Mouse (Mus musculus): ENCODE data around the gene Pik3r1.

Gene Pik3r1

DNA sequence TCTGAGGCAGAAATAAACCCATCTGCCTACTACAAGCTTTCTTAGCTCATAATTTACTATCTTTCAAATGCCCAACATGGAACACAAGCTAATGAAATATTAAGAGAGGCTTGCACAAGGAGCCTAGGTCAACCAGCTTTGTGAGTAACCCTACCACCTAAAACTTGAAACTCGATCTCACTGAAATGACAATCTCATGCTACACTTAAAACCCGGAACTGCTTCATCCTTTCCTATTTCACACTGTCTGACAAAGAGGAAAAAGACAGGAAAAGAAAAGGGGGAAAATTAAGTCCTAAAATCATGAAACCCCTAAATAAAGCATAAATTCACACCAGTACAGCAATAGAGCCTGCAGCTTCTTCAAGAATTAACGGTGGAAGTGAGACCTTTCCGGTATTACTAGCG lies 1.4 kb downstream of the Pik3r1 start:
- DNase-seq (ENCODE audit: low spot score) = no peak

DNA sequence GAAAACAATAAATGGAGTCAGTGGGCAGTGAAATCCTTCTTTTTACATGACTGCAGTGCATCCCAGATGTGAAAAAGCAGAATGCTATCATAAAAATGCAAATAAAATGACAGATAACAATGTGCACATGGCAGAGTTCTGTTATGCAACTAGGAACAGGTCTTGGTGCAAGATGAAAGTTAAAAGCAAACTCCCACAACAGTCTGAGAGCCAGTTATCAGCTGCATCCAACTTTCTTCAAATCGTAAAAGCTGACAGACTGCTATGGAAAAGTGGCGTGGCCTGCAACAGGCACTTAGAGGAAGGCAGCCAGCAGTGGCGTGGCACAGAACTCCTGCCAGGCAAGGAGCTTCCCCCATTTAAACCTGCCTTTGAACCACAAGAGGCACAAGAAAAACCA lies 2.0 kb downstream of the Pik3r1 start:
- DNase-seq (ENCODE audit: low spot score) = no peak

DNA sequence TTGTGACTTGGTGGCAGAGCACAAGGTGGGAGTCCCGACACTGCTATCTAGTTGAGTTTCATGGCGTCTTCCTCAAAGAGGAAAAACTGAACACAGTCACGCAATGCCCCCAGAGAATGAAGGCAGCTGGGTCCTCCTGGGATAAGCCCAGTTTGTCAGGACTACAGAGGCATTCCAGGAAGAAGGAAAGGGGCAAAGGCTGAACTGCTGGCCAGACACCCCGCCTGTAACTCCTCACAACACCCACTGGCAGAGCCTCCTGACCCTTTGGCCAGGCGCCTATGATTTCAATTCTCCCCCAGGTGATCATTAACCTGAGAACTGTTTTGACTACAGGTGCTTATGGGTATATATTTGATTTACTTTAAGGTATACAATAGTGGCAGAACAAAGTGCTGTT lies 3.9 kb downstream of the Pik3r1 start:
- no peak for DNase-seq (ENCODE audit: low spot score)

DNA sequence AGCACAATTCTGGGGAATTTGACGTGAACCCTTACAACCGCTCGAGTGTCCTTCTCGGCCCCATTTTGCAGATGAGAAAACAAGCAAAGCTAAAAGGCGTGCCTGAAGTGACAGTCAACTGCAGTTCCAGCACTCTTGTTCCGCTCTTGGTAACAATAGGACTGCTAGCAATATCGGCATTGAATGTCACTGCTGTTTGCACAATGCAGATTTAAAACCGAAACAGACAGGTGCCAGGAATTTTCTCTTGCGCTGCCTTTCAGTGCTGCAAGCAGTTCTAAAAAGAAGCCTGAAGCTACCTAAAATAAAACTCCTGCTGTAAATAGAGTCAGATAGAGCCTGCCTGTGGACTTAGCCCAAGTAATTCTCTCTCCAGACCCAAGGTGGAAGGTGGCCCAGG lies 4.3 kb downstream of the Pik3r1 start:
- DNase-seq (ENCODE audit: low spot score) = no peak

DNA sequence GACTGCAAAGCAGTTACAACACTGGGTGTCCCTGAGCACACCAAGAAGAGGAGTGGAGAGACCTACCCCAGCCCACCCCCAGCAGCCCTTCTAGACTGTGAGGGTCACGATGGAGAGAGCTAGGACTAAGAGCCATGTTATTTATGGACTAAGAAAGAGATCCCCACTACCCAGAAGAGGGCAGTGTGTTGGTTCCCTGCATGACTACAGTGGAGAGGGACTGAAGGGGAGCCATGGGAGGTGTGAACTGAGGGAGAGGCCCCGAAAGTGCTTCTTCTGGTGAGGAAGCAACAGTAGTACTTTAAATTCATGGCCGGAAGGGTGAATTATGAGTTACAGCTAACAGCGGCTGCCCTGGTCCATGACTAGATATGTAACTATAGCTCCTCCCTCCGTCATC lies 4.9 kb downstream of the Pik3r1 start:
- no peak for DNase-seq (ENCODE audit: low spot score)

DNA sequence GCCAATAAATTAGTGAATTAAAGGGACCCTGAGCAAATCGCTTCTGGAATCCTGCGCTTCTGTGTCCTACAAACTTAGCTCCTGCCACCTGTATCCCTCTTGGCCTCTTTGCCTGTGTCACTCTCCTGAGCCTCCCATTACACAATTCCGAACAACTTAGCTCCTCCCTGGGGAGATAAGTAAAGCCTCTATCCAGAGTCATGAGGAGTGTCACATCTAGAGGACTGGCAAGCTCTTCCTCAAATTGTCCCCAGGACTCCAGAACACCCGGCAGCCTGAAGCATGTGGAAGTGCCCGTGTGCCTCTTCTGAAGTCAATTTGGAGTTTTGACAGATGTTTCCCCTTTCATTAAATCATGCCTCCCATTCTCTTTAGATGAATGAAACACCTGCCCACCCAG lies 6.4 kb downstream of the Pik3r1 start:
- no peak for DNase-seq (ENCODE audit: low spot score)

DNA sequence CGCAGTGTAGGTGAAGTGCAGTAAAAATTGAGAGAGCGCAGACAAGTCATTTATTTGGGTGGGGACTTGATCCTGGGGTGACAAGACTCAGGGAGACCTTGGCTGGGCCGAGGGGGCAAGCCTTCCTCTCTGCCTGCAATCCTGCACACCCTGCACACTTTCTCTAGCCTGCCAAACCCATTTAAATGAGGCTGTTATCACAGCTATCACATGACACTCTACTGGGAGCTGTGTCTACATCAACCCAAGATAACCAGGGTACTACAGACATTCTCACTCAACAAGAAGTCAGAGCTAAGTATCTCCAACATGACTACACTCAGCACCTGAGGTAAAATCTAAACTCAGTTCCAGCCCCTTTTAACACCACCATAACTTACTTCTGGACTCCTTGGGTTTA lies 7.1 kb downstream of the Pik3r1 start:
- no peak for DNase-seq (ENCODE audit: low spot score)

DNA sequence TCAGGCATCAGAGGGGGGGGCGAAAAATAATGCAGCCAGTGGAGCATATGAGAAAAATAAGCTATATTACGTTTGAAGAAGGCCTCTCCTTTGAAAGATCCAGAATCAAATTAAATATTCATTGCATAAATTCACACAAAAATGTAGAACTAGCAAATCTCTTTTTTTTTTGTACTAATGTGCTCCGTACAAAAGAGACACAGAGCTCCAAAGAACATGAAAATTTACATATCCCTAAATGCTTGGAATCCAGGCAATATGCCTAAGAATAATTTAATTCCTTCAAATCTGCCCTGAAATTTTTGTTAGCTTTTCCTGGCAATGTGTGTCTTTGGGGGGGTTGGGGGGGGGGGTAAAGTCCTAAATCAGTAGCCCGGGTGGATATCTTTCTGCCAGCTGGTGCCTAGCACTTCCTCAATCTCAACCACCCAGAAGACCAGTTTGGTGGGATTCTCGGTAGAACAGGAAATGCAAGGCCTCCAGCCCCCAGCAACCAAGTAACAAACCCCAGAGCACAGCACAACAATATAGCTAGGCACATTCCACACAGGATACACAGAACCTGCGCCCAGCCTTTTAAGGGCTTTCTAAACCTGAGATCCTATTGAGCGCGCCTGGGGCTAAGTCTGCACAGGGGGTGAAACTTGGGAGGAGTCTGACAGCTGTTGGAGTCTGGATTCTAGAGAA lies 7.9 kb downstream of the Pik3r1 start:
- no peak for DNase-seq (ENCODE audit: low spot score)

DNA sequence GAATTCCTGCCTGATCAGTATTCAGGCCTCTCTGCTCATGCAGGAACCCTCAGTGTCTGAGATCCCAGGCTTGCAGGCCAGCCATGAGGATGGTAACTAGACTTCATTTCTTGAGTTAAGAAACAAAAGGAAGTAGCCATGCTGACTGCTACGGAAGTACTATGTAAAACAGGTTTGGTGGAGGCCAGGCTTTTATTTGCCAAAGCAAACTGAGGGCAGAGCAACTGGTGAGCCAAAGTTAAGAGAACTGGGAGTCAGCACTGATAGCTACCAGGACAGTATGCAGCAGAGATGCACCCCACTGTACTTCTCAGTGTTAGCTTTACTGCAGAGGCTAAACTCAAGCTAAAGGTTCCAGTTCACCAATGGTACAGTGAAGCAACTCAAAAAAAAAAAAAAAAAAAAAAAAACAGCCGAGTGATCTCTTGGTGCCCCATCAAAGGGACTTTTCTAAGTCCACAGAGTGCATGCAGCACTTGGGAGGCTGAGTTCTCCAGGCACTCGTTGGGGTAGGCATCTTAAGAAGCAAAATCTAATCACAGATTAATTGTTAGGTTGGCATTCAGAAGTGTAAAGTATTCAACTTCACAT lies 8.6 kb downstream of the Pik3r1 start:
- no peak for DNase-seq (ENCODE audit: low spot score)

DNA sequence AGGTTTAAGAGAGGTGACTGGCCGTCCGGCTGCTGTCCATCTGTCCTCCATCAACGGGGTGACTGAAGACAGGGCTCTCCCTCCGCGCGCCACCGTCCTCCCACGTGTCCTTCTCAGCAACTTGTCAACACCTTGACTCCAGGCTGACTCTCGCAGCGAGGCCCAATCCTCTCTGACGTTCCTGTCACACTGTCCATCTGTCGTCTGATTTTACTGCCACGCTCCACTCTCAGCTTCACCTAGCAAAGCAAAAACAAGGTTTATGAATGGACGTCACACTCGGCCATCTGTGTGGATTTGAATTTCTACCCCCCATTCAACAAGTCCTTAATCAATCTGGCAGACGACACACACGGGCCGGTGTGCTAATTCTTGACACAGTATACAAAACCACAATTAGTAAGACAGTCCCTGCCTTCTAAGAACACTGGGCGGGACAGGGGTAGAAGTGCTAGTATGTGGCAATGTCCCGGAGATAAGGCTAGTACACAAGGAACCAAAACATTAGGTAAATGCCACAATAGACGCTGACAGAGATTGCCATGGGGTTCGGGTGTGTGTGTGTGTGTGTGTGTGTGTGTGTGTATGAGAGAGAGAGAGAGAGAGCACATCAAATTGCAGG lies 10.1 kb downstream of the Pik3r1 start:
- no peak for DNase-seq (ENCODE audit: low spot score)

DNA sequence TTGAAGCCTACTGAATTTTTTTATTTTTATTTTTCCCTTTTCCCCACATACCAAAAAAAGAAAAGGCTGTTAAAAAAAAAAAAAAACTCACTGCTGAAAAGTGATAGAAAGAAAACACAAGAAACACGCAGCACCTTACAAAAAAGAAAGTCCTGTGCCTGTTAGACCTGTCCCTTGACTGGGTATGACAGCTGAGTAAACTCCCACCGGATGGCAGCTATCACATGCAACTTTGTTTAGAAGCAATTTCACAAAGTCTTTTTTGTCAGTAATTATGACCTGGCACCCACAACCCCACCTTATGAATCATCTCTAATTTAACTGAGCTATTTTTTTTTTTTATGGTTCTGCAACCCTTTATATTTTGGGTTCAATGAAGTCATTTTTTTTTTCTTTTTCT lies 12.8 kb downstream of the Pik3r1 start:
- no peak for DNase-seq (ENCODE audit: low spot score)

DNA sequence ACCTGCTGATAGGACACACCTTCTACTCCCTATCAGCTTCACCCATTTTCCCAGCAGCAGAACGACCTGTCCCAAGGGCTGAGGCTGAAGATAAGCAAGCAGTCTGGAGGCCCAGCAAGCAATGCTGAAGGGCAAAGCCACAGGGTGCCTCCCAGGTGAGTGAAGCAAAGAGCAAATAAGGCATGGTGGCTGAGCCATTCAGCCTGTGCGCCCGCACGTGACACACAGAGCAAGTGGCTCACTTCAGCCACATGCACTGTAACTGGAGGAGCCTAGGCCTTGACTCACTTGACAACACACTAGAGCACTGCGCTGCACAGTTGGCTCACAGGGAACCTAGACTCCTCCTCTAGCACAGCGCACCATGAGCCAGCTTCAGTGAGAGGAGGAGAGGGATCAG lies 14.4 kb downstream of the Pik3r1 start:
- no peak for DNase-seq (ENCODE audit: low spot score)

DNA sequence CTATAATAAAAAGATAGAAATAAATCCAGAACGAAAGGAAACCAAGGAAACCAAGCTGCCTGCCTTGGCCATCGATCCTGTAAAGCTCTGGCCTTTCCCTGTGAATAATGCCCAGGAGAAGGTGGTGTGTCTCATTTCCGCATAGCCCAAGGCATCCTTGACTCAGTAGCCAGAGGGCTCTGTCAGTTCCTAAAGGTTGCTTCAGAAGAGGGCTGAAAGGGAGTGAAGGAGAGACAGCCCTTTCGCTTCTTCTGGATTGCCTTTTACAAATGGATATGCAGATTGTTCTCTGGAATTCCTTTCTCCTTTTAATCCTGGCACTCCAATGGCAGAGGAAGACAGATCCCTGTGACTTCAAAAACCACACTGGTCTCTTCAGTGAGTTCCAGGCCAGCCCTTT lies 16.2 kb downstream of the Pik3r1 start:
- no peak for DNase-seq (ENCODE audit: low spot score)

DNA sequence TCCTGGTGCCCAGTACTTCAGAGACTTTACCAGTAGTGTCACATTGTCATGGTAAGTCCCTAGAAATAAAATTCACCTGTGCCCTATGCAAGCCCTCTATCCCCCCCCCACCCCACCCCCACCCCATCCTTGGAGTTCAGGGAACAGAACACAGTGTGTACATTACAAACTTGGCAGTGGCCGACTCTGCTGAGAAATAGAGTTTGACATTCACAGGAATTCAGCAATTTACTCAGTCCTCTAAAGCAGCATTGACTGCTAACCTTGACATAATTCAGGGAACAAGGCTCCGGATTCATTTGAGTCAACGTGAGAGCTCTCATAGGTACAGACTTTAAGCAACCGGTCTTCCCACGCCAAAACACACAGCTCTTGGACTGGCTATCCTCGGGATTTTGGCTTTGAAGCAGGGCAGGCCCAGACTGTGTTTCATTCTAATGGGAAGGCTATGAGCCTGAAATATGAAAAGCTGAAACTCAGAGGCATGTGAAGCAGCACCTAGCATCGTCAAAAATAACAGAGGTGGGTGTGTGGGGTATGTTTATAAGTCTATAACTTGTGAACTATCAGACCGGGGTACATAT lies 21.9 kb downstream of the Pik3r1 start:
- no peak for DNase-seq (ENCODE audit: low spot score)

DNA sequence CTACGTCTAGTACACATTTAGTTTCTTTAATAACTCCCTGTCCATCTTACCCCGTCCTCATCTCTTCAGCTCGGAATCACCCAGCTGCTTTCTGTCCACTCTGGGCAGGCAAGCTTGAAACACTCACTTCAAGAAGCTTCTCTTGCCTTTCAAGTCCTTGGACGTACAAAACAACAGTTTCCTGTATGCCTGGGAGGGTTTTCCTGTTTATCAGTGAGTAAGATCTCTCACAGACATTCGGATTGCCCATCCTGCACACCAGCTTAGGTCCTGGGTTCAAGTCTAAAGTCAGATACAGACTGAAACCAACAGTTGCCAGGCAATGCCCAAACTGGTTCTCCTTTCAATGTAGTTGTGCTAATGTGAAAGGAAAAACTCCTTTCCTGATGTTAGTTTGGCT lies 23.1 kb downstream of the Pik3r1 start:
- DNase-seq (ENCODE audit: low spot score) = no peak

DNA sequence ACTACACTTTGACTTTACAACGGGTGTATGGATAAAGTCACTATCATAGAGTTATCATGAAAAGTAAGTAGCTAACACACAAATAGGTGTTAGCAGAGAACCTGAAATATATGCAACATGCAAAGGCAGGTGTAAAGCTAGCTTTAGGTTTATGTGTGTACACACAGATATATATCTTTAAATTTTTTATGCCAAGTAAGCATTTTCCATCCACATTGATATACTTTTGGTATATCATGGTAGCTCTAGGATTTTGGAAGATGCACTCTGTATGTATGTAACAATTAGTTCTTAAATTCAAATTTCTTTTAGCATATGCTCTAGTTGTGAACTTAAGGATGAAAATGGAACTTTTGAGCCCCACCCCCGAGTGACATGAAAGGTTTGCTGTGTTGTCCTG lies 24.0 kb downstream of the Pik3r1 start:
- DNase-seq (ENCODE audit: low spot score) = no peak

DNA sequence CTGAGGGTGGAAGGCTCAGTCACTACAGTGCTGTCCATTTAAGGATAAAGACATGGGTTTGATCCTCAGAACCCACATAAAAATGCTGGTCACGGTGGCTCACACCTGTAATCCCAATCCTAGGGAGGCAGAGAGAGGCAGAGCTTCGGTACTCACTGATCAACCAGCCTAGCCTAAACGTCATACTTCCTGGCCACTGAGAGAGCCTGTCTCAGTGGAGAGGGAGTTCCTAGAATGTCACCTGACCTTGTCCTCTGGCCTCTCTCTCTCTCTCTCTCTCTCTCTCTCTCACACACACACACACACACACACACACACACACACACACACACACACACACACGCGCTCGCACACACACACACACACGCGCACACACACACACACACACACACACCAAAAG lies 24.8 kb downstream of the Pik3r1 start:
- DNase-seq (ENCODE audit: low spot score) = no peak

DNA sequence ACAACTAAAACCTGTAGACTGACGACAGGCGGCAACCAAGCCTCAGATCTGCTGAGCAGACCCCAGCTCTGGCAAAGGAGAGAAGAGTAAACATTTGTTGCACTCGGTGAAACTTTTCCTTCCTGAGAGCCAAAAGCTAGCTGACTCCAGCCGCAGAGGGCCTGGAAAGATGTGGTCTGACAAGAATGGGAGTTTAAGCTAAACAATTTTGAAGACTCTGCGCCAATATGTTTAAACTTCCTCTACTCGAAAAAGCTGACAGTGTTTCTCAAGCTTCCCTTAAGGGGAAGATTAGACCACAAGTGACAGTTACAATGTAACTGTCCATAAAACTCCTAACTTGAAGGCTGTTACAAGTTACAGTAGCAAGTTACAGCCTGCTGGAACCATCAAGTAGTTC lies 25.4 kb downstream of the Pik3r1 start:
- DNase-seq (ENCODE audit: low spot score) = no peak

DNA sequence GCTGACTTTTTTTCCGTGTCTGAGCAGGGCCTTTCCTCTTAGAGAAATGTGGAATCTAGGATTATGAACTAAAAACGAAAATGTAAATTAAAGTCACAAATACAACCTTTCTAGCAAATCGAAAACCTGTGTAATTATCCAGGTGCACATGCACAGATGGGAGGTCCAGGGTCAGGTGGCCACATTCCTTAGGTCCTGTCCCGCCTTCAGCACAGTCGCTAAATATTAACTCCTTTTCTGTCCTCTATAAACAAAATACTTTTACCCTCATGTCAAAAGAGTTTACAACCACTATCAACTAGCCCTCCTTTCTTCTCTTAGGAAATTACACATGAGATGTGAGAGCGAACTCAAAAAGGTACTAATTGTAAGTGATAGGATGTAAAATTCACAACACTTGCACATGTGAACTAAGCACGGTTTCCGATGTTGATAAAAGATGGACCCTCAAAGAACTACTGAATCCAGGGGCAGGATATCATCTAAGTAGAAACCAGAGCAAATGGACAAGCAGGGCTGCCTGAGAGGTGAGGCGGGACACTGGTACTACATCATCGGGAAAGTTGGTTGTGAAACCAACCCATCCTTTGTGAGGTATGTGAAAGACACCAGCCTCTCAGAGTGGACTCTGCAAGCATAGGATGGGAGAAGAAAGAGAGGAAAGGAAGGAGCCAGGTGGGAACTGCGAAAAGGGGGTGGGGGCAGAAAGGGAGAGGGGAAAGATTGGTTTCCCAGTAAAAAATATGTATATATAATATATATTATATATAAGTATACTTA lies 26.3 kb downstream of the Pik3r1 start:
- no peak for DNase-seq (ENCODE audit: low spot score)

DNA sequence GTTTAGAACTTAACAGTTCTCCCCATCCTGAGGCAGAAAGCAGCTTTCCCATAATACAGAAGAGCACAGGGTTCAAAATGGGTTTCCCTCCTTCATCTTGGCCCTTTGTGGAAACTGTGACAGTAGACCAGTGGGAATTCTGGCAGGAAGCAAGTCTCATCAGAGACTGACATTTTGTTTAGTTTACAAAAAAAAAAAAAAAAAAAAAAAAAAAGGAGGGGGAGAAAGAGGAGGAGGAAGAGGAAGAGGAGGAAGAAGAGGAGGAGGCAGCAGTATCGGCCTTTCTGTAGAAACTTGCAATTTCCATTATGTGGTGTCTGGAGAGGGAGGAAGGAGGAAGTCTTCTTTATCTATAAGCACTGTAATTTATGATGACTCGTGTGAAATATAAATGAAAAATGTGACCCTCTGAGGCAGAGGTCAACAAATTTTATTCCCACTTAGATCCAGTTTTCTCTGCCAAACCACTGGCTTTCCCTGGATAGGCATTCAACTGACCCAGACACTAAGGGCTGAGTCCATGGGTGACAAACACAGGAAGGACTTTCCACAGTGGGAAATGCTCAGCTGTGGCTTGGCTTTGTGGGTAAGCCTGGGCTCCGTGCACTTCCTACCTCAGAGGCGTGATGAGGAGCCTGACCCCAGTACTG lies 28.2 kb downstream of the Pik3r1 start:
- no peak for DNase-seq (ENCODE audit: low spot score)

DNA sequence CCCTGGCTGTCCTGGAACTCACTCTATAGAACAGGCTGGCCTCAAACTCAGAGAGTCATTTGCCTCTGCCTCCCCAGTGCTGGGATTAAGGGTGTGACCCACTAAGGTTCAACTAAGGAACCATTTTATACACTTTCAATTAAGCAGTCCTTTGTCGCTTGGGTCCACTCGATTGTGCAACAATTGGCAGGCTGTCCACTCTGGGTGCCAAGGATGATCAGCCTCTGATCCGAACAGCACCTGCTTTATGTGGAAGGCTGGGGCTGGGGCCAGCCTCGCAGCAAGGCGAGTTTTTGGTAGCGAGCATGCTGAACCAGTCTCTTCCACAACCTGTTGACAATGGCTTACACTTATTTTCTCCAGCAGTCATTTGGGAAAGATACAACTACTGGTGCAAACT lies 29.2 kb downstream of the Pik3r1 start:
- no peak for DNase-seq (ENCODE audit: low spot score)

All from urinary bladder, postnatal 25 days (tissue).